Mouse (Mus musculus) thymus, postnatal 4 days (tissue): ENCODE measurements around the gene Ephb1.

Source experiments
- DNase-seq: peaks from one replicate; pipeline ENCODE4 v3.0.0; 2021

Ephb1 gene

DNA sequence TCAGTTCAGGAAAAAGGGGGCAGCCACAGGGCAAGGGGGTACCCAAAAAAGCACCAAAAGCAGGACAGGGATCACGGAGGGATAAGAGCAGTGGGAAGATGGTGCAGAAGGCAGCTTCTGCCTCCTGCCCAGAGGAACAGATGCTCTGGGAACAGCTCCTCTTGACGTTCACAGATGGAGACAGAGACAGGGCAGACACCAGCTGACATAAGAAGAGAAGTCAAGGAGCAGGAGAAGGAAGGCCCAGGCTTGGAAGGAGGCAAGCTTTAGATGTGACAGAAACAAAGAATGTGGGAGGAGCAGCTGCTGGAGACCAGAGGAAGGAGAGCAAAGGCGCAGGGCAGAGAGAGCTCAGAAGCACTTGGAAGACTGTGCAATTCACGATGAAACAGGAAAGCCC is 398.3 kb downstream of the Ephb1 start:
- DNase-seq, result no peak

DNA sequence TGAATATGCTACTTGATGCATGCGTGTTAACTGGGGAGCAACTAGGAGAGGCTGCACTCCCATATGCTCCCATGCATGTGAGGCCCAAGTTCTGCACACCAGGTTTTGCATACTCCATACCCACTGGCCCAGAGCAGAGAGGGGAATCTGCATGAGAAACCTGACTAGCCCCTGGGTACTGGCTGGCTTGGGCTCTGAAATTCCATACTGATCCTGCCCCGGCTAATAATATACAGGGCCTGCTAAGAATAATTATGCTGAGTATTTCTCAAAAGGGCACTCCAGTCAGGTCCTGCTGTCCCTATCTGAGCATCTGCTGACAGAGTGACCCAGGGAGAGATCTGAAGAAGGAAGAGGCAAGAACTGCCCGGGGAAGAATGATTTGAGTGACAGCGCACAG is 400.0 kb downstream of the Ephb1 start:
- DNase-seq, result no peak

DNA sequence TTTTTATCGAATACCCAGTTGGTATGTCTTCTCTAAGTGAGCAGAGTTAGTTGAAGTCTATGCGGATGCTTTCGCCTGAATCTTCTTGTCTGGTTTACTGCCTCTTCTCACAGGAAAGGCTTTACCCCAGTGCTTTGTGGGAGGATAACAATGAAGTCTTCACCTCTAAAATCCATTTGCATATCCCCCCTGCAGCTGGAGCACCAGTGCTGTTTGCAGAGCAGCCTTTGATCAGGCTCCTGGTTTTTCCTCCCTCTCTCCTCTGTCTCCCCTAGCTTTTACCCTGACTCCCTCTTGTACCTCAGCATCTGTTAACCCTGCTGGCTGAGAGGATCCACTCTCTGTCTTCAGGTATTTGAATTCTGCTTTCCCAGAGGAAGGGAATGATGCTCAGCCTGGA is 404.4 kb downstream of the Ephb1 start:
- DNase-seq, result no peak

DNA sequence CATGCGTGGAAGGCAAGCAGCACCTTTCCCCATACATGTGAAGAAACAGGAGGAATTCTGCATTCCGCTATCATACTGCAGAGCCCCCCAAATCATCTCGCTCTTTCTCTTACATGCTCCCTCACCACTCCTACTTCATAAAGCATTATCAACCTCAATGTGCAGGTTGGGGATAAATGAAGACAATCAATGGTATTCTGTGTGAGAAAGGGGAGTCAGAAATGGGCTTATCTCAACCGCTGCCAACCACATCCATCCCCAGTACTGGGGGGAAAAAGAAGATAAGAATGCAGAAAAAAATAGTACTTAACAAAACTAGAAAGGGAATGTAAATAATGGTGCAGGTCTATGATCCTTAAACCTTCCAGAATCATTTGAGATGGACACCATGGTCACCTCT is 408.7 kb downstream of the Ephb1 start:
- DNase-seq, result no peak

DNA sequence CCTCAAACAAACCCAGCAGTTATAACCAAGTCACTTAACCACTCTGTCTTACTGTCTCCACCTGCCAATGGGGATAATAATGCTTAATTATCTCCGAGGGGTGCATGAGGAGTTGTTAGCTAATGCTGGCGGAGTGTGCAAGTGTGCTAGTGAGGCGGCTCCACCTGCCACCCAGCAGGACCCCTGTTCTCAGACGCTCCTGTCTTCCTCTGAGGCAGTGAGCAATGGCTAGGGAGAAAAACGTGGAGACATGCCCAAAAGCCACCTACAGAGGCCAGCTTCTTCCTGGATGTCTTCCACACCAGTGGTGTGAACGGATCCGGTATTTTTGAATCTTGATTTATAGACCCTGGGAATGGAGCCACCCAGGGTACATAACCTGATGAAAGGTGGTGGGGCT is 409.2 kb downstream of the Ephb1 start:
- DNase-seq, result no peak

DNA sequence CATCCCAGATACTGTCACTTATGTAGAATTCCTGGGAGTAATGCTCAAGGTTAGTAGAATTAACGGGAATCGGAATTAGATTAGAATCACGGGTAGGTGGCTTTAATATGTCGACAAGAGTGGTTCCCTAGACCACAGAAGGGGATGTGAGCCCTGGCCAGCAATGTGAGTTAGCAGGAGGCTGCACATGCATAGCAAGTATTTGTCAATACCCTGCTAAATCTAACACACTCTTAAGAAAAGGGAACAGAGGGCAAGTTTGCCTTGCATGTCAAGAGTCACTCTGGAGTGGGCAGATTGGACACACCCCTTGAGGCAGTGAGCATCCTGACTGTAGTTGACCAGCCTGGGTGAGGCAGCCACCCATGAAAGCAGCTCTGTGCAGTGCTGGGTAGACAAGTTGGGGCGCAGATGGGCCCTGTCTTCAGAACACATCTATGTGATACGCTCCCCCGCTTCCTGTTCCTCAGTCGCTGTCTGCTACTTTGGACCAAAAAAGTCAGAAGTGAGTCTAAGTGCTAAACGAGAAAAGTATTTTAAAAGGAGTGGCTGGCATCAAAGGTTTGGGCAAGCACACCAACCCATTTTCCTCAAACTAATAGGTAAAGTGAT is 412.3 kb downstream of the Ephb1 start:
- no peak for DNase-seq

DNA sequence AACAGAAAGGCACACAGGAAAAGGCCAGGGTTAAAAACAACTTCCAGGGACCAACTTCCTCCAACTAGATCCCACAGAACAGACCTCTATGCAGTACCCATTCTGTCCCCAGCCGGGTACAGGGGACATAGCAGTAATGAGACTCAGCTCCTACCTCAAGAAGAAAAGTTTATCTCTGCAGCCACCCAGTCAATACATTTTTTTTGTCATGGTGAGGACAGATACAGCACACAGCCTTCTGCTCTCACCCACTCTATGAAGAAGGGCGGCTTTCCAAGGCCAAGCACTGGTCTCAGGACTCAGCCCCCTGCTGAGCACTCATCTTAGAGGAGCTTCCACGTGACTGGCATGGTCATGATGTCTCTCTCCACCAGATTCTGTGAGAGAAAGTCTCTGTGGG is 414.3 kb downstream of the Ephb1 start:
- DNase-seq, result no peak

DNA sequence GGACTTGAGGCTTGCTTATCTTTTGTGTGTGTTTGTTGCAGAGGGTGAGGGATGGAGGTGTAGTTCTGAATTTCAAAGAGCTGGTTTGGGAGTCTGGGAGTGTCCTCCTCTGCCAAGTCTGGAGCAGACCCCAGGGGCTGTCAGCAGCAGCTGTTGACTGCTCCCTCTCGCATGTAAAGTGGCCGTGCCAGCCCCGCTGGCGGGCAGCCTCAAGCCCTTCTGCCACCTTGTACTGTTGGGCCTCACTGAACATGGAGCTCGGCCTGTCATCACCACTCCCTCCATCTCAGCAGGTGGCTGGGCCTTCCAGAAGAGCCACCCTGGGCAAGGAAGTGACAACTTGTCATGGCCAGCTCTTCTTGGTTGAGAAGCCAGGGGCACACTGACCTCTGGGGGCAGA is 415.5 kb downstream of the Ephb1 start:
- no peak for DNase-seq

DNA sequence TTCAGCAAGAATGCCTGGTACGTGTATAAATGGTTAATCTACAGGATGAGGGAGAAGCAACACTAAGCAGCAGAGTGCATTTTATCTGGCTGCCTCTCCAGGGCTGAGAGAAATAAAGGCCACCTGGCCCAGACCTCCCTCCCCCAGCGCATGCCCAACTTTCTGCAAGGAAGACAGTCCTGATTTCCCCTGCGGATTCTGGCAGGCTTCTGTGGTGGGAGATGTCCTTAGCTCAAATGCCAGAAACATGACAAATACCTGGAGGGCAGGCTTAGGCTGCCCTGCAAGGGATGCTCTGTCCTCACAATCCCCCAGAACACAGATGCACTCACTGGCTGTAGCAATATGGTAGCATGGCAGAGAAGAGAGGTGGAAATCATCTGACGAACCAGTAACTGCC is 416.4 kb downstream of the Ephb1 start:
- DNase-seq, result no peak

DNA sequence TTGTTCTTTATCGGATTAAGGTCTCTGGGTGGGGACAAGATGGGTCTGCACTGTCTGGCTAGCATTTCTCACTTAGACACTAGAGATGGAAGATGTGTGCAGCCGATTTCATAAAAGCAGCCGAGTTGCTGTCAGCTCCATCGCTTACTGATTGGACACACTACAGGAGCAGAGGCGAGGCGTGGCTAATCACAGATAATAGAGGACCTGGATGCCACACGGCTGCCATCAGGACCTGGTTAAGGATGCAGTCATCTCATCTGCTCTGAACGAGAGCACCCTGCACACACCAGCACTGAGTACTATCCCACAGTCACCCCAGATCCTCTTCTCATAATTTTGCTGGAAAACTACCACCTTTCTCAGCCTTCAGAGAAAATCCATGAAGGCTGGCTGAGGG is 419.6 kb downstream of the Ephb1 start:
- DNase-seq, result no peak

DNA sequence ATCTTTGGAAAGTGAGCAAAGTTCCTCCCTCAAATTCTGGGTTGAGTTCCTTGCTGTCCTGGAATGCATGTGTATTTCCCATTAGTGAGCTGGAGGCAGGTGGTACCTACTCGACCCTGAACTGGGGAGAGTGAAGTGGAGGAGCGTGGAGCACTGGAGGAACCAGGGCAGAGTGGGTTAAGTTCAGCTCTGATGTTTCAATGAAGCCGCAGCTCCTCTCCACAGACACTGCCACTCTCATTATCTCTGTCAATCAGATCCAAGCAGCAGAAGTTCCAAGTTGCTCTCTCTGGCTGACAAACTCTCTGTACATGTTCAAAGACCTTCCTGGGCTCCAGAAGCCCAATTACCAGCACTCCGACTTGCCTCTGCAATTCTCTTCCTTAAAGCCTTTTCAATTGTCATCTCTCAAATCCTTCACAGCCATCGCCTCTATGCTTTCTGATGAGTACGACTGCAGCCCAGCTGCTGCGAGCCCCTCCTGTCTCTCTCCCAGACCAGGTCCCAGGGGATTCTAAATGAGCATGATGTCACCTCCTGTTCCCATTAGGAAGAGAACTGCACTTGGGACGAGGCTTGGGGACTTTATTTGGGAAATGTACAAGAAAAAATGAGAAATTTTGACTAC is 420.4 kb downstream of the Ephb1 start:
- DNase-seq, result no peak

DNA sequence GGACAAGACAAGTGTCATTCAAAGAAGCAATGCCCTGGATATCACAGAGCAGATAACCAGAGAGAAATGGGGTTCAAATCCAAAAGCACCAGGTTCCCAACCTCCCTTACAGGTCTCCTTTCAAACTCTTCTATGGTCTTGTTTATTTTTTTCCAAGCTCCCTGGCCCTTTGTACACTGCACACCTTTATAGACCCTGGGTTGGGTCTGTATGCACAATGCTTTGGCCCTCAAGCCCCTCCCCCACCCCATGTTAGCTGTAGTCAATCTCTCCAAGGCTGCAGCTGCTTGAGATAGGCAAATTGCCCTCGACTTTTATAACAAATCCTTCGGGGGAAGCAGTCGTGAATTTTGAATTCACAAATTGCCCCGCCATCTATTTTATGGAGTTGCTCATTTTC is 429.7 kb downstream of the Ephb1 start:
- DNase-seq, result no peak

DNA sequence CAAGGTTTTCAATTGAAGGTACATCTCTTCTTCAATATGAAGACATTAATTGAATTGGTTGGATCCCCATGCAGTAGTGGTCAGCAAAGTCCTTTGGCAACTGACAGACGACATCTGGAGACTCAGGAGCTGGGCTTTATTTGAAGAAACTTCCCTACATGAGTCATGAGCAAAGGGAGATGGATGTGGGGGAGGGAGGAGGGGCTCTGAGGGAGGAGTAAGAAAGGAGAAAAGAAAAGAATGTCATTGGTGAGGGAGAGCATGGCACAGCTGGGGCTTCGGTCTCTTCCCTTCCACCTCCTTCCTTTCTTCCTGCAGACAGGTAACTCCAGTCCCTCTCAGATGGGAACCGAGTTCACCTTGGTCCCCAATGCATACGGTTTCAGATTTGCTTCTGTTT is 431.6 kb downstream of the Ephb1 start:
- no peak for DNase-seq

DNA sequence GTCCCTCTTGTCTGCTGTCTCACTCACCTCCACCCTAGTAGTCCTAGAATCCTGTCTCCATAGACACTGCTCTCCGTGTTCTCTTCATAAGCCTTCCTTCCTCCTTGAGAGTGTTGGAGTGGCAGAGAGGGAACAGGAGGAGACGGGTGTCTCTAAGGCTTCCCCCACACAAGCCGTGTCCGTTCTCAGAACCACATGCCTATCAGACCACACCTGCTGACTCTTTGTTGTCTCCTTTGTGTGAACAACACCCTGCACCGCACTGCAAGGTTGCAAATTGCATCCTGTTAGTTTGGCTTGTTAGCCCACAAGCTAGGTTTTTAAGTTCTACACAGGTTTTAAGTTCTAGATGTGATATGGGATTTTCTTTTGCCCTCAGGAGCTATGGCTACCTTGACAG is 435.2 kb downstream of the Ephb1 start:
- no peak for DNase-seq

DNA sequence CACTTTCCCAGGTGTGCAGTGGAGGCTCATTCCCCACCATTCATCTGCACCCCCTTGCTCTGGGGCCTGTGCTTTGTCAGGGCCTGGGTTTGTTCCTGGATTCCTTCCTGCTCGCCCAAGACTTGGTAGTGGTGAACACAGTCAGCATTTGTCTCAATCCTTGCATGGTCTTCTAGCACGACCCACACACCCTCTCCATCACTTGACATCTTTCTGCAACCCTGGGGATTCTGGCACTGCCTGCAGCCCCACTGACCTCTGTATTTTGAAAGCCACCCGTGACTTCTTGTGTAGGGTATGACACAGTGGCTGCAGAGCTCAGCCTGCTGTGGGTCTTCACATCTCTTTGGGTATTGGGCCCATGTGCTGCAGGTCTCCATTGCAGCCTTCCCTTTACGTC is 435.7 kb downstream of the Ephb1 start:
- DNase-seq, result no peak

DNA sequence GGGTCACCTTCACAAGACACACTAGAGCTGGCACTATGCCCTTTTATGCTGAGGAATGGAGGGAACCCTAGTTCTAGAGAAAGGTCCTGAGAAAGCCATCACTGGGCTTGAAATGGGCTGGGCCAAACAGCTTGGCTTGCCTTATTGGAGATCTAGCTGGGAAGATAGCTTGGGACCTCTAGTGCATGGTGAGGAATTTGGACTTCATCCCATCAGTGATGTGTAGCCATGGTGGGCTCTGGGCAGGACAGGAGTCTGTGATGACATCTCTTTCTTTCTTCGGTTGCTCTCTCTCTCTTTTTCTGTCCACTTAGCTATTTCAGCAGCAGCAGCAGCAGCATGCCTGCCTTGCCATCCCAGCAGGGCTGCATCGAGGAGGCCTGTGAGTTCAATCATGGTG is 439.4 kb downstream of the Ephb1 start:
- no peak for DNase-seq

DNA sequence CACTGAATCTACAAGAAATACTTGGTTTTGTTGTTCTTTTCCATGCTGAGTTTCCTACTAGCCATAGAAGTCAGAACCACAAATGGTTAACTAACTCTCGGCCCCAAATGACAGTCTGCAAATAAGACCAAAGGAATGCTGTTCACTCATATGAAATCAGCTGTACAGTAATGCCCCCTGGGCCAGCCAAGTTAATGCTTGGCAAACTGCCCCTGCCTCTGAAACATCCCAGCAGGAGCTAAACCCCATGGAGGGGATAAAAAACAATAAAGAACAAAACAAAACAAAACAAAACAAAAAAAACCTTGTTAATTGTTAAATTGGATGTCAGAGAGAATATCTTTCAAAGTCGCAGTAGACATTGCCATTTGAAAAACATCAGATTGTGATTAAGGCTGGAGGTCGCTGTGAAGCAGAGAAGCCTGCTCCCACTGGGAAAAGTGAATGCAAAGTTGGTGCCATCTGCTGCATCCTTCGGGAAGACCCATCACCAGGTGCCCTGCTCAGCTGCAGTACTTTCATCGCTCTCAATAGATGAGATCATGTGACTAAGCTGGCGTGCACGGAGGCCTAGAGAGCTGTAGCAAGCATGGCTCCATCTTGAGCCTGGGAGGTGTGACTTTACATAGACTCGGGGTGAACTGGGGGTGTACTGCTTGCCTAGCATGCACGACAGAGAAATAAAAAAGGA is 443.2 kb downstream of the Ephb1 start:
- DNase-seq, result no peak

DNA sequence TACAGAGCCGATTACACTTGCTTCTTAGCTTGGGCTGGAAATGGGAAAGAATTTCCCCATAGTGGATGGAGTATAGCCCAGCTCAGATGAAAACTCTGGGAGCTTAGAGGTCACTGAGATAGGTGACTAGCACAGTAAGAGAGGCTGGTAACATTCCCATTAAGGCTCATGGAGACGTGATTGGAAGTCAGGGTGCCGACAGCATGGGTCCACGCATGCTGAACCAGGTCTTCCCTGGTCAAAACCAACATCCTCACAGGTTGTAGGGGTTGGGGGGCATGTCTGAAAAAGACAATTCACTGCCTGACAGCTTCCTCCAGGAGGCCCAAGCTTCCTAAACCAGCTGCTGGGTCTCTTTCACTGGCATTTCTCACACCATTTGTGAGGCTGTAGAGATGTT is 445.0 kb downstream of the Ephb1 start:
- DNase-seq, result no peak

DNA sequence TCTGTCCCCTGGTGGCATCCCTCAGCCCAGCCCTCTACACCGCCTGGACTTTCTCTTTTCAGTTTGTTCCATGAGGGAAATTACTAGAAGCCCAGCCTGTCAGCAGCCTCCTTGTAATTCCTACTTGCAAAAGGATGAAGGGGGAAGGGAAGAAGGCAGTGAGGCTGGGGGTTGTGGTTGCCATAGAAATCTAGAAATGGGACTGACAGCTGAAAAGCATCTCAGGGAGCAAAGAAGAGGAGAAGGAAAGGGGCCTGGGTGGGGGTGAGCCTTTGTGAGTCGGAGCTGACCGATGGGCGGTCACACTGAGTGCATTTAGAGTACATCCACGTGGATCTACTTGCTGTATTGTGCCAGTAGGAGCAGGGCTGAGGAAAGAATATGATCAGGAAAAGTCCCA is 445.6 kb downstream of the Ephb1 start:
- no peak for DNase-seq

DNA sequence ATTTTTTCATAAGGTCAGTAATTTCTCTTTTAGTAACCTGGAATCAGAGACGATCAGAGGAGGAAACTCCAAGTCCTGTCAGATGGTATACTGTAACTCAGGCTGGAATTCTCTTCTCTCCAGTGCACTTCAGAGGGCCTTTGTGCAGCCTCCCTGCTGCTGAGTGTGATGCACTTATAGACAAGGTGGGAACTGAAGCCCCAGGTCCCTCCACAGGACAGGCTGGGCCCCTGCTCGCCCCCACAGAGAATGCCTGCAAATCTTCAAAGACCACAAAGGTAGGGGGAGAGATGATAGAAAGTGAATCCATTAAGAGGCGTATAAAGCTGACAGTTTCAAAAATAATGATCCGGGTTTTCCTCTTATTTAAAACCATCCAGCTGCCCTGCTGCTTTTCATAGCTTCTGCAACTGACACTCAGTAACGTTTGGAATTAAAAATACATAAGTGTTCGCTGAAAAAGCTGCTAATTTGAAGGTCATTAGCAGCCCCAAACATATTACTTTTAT is 446.7 kb downstream of the Ephb1 start:
- DNase-seq, result no peak

DNA sequence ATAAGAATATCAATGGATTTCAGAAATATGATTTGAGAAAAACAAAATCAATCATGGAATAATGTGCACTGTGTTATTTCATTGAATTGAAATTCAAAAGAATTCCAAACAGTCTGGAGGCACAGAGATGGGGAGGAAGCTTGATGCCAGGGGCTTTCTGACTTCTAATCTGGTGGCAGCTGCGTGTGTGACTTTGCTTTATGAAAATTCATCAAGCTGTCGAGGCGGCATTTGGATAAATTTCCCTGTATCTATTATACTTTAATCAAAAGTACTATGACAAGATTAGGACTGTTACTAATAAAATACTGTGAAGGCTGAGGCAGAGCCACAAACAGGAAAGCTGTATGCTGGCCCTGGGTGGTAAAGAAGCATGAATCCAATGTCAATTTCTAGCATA is 451.1 kb downstream of the Ephb1 start:
- no peak for DNase-seq

DNA sequence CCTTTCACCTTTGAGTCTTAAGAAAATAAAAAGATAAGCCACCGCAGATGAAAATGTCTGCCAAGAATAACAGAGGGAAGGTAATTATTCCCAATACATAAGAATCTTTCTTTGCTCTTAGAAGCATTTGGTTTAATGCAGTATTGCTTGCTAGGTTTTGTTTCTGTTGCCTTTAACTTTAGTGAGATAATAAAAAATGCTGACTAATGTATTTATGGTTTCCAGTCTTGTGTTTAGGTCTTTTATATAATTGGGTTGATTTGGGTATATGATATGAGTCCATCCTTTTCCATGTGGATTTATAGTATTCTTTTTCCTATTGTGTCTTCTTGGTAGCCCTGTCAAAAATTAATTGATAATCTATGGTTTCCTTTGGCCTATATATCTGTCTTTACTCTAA is 456.6 kb downstream of the Ephb1 start:
- DNase-seq, result no peak

DNA sequence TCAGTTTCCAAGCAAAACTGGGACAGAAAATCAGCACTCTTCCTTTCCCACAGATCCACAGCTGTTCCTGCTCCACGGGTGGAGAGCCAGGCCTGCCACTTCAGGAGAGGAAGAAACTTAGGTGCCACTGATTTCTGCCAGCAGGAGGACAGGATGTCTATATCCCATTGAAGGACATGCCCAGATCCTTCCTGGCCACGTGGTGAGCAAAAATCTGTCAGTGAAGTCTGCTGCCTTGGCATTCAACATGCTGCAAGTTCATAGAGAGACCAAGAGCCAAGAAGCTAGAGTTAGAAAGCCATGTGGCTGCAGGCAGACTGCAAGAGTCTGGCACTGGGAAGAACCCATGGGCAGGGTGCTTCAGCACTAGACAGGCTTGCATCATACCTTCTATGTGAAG is 471.2 kb downstream of the Ephb1 start:
- DNase-seq, result no peak

DNA sequence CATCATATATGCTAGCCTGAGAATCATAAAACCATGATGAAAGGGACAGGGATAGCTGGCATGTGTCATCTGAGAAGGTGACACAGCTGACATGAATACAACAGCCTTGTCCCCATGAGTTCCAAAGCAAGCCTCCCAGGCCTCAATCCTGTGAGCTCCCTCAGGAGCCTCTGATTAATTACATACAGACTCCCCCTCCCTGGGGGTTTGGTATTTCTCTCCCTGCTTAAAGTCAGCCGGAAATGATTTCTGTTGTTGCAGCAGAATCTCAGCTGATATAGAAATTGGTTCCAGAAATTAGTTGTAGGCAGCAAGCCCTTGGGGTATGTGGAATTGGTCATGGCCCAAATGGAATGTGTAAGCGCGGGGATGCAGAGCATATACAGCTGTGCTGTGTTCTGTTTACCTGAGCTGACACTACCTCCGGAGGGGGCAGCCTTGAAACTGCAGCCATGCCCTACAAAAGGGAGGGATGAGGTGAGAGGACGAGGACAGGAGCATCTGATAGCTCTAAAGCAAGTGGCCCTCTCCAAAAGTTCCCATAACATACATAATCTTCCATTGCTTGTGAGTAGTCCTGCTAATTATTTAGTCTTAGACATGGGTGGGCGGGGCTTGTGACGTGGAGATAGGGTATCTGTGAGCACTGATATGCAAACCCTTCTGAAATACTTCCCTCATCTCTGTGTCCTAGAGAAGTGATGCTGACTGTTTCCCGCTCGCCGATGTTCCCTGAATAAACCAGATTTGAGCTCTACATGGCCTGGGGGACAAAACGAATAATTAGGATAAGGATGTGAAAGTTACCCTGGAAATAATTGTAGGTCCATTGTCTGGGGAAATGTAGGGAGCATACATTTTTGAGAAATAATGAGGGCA is 477.1 kb downstream of the Ephb1 start:
- DNase-seq, result no peak
